Mouse (Mus musculus) c-Kit-positive CD71-positive TER-119-positive erythroid progenitor cells, embryonic 14.5 days (primary cell): ENCODE data around the gene Zfp740.

Experiments used
- DNase-seq: peaks from one replicate; pipeline ENCODE4 v3.0.0-alpha.2; 2013; ENCODE audit warnings: low spot score

The Zfp740 gene

GRCm38 (mm10) chr15:102230408-102231321 lies 27.6 kb downstream of the Zfp740 start:
- DNase-seq = no peak

GRCm38 (mm10) chr15:102231748-102232147 lies 28.7 kb downstream of the Zfp740 start, which contains the start of gene Itgb7:
Gene Itgb7 (minus strand): TSS chr15:102231944.
- DNase-seq = peak; percentile 45

DNA sequence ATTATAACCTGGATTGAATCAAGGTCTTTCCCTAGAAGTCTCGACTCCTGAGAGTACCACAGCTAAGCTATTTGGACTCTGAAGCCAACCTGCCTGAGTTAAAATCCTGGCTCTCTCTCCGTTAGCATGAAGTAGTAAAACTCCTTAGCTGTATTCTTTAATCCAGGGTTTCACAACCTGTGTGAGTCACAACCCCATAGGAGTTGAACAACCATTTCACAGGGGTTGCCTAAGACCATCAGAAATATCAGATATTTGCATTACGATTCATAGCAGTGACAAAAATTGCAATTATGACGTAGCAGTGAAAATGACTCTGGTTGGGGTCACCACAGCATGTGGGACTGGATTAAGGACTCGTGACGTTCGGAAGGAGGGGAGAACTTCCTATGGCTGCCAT lies 29.7 kb downstream of the Zfp740 start:
- no peak for DNase-seq

GRCm38 (mm10) chr15:102233896-102234295 lies 30.8 kb downstream of the Zfp740 start:
- no peak for DNase-seq

DNA sequence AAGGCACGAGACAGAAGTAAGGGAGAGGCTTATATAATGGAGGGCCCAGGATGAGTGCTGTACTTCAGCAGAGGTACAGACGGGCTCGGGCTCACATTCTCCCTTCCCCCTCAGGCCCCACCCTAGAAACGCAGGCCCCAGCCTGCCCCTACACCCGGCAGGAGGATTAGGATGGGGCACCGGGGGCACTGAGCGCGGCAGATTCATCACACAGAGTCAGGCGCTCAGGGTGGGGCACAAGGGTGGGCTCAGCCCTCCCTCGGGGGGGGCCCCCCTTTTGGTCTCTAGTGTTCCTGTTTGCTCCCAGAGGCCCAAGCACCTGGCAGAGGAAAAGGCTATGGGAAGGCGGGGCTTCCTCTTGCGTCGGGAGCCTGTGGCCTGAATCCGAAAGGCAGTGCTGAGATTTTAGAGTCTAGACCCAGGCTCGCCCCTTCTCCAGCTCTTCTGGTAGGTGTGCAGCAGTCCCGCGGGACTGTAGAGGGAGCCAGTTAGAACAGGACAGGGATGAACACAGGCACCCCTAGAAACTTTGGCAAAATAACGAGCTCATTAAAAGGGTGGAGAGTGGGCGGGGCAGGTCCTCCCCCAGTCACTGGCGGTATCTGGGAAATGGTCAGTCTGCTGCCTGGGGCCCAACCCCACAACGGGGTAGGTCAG lies 32.5 kb downstream of the Zfp740 start:
- DNase-seq = no peak

DNA sequence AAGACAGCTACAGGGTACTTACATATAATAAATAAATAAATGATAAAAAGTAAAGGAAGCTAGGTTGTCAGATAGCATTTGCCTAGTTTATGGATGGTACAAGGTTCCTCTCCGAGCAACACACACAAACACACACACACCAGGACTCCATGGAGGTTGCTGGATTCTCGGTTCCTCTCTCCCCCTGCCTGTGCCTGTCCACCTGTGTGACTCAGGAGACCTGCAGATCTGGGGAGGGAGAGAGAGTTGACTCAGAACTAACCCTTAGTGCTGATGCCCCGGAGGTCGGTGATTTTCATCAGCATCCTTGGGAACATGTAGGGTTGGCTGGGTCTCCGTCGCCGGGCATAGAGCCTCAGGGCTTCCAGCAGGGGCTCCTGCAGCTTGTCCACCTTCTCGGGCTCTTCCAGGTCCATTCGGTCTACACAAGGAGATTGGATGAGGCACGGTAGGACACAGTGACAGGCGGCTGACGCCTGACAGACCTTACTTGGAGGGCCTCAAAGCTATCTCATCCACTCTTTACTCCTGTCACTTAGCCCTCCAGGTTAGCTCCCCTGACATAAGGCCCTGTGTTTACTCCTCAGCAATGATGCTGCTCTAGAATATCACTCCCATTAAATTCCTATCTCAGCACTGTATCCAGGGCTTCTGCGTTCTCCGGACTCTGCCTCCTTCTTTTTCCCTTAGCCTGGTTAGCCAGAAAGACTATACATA lies 35.7 kb downstream of the Zfp740 start:
- no peak for DNase-seq

GRCm38 (mm10) chr15:102239260-102239590 lies 36.2 kb downstream of the Zfp740 start:
- peak; percentile 52 for DNase-seq

GRCm38 (mm10) chr15:102239851-102240250 lies 36.8 kb downstream of the Zfp740 start:
- DNase-seq = no peak

GRCm38 (mm10) chr15:102240607-102241006 lies 37.6 kb downstream of the Zfp740 start:
- no peak for DNase-seq

DNA sequence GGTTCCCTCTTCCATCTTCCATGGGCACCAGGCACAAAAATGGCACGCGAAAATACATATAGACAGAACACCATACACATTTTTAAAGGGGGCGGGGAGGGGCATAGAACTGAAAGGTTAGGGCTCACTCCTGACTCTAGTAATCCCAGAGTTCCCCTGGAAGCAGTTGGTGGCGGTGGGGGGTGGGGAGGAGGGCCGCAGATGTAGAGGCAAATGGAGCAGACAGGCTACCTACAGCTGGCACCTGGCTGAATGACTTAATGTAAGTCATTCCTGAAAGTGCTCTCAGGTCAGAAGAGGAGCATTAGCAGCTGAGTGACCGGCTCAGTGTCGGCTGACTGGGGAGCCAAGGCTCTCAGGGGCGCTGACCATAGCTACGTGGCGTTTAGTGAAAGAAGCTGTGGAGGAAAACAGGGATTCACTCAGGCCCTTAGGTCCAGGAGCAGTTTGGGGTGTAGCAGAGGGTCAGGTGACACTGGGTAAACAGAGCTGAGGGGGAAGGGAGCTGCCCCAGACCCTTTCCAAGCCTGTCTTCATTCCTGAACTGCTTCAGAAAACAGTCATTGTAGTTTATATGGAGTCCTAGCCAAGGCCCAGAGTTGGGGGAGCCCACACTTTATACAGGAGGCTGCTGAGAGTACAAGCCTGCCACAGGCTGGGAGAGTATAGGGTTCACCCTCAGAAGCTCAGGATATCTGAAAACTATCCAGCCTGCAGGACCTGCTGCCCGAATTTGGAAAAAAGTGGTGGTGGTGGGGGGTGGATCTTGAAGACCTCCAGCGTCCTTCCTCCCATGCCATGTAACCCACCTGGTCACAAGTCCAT lies 39.6 kb downstream of the Zfp740 start:
- DNase-seq = no peak

- DNase-seq = no peak
Observed at GRCm38 (mm10) chr15:102243229-102244190, 40.5 kb downstream of the Zfp740 start.

DNA sequence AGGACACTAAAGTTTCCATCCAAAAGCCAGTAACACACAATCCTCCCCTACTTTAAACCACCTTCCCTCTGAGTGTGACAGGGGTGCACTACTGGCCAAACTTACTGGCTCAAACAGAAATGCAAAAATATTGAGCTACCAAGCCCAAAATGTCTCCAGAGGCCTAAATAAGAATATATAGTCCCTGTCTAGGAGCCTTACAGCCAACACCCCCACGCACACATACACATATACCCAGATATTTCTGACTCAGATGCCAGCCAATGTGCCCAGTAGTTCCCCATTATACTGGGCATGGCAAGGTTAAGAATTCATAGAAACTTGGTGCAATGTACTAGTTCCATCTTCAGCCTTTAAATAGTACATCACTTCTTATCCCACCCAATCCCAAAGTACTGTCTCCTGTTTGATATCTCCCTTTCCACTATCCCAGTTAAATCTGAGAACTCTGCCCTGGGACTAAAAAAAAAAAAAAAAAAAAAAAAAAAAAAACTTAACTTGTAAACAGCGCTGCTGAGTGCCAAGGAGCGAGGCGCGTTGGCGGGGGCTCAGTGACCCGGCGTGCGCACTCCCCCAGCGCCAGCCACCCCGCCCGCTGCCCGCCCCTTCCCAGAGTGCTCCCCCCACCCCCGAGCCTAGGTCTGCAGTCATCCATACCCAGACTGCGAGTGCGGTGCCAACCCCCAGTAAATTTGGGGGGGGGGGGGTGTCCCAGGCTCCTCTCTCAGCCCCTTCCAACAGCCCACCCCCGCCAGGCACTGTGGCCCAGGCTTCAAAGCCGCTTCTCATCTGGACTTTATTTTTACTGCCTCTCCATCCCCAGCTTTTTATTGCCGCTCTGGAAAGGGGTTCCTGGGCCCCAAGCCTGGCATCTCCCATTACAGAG lies 41.5 kb downstream of the Zfp740 start:
- no peak for DNase-seq

- no peak for DNase-seq
Observed at GRCm38 (mm10) chr15:102245461-102245881, 42.4 kb downstream of the Zfp740 start.

DNA sequence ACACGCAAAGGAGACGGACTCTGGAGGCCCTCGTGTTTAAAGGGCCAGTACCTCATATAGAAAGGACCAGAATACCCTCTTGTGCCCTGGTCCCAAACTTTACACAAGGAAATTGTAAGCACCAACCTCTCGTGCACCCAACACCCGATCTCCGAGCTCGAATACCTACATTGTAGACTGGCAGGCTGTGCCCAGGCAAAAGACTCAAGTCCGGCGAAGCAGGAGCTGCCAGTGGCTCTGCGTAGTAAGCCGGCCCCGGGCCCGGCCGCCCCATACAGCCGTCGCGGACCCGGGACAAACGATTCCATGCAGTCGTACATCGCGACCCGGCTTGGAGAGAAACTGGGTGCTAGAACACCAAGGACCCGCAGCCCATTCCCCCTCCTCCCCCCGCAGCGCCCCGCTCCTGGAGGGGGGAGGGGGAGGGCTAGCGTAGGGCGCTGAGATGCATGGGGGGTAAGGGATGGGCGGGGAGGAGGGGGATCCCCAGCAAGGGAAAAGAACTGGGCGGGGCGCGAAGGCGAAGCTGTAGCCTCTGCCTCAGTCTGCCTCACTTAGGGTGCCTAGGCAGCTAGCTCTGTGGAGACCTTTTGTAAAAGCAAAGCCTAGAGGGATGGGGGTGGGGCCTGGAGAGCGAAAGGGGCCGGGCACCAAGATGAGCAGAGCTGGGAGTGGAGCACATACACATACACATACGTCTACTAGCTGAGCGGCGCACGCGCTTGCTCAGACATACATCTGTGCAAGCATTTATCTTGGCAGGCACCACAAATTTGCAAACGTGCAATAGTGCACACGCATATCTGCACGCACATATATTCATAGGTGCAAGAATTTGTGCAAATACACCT lies 43.1 kb downstream of the Zfp740 start:
- DNase-seq = no peak

DNA sequence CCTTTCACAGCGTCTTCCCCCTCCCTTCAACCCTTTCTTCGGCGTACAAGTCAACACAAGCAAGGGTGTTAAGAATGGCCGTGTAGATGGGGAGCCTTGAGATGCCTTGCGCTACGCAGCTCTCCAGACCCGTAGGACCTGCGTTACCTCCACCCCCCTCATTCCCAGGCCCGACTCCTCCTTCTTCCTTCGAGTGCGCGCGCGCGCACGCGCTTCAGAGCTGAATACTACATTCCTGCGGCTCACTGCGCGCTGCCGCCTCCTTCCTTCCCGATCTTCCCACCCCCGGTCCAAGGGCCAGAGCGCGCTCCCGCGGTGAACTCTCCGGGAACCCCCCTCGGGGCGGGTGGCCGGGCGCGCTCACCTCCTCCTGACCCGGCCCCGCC lies 43.8 kb downstream of the Zfp740 start:
- no peak for DNase-seq

DNA sequence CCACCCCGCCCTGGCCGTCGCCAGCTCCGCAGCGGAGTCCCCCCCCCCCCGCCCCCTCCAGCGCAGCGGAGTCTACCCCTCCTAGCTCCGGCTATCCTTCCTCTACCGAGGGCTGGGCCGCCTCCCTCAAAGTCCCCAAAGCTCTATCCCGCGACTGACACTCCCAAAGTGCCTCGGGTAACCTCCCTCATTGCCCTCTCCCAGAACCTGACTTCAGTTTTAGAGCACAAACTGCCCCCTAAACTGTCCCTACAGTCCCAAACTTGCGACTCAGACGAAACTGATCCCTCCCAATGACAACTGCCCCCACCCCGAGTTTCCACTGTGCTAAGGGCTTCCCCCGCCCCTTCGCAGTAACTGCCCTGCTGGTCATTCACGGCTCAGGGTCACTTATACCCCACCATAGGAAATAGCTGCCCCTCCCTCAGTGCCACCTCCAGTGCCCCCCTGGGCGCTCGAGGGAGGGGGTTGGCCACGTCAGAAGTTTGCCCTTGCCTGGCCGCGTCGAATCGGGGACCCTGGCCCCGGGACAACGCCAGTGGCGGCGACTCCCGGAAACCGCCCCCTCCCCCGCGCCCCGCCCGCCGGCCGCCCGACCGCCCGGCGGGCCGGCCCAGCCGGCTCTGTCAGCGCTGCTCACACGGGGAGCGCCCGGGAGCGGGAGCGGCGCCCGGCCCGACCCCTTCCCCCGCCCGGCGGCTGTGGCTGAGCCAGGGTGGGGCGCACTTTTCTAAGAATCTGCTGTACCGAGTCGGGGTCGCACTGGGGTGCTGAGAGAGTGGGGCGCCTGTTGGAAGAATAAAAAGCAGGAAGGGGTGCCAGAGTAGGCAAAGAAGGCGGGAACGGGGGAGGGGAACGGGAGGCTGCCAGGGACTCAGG lies 44.4 kb downstream of the Zfp740 start:
- DNase-seq = no peak

GRCm38 (mm10) chr15:102248131-102248811 lies 45.2 kb downstream of the Zfp740 start:
- DNase-seq = no peak
